Mouse (Mus musculus) lung, adult 2 months (tissue): ENCODE data around the gene Ttll11.

Source experiments
- CTCF ChIP-seq: fragments of 200-500 bp; IDR thresholded peaks from 2 replicates; pipeline ENCODE4 v1.5.1; 2011; ENCODE audit warnings: mild to moderate bottlenecking, low read length, control low read depth; ENCODE audit not compliant: insufficient read depth
- POLR2A ChIP-seq: fragments of 200-500 bp; IDR thresholded peaks from 2 replicates; pipeline ENCODE4 v1.6.1; 2011; ENCODE audit warnings: low read depth, mild to moderate bottlenecking, control low read depth, low read length, borderline replicate concordance; ENCODE audit errors: extremely low read depth

DNA sequence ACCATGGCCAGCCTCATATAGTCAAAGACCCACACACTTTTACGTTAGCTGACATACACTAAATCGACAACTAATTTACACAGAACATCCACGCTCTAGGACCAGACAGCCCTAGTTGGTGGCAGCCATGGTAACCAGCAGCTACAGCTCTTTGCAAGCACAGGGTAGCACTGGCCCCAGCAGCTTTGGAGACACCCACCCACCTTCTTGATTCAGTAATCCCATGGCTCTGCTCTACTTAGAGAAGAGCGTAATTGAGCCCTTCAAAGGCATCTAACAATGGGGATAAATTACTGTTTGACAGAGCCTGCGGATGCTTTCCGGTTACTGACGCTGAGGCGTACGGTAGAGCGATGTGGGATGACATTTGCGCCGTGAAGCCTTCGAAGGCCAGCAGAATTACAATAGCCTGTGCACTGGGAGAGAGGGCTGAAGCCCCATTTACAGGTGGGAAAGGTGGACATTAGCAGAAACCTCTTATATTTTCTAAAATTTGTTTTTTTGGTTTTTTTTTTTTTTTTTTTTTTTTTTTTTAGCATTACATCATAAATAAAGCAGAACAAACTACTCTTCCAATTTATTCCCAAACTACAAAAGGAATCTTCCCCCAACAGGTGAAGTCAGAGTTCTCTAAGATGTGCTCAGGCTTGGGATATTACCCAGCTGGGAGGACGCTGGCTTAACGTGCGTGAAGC lies 136.8 kb downstream of the Ttll11 start:
- TF ChIP-seq CTCF (no peak), POLR2A (no peak)
